Mouse (Mus musculus) kidney, embryonic 16.5 days (tissue): ENCODE data around the gene Elavl3. TPM values are rescaled to one million over a fixed set of nuclear protein-coding genes. Genes with fewer than 3 reads are reported as not detected.
A peak's percentile ranks its signal among the peaks of the same experiment; 100 is the strongest.

Experiments
- ATAC-seq: fragments of 200-750 bp; cut with Nextera tagmentation; 2 replicates; pipeline ENCODE4 v1.8.0; 2017; ENCODE audit warnings: moderate TSS enrichment; ENCODE audit not compliant: low FRiP score, low TSS enrichment
- H3K27ac ChIP-seq: fragments of 300-500 bp; sonication (generic); 2 replicates; pipeline ENCODE4 v1.5.1; 2014; ENCODE audit warnings: low read length
- H3K27me3 ChIP-seq: fragments of 300-500 bp; sonication (generic); 2 replicates; pipeline ENCODE4 v1.6.1; 2014; ENCODE audit warnings: low read length, control low read depth, mixed read lengths; ENCODE audit not compliant: insufficient read depth
- H3K36me3 ChIP-seq: fragments of 300-500 bp; sonication (generic); 2 replicates; pipeline ENCODE4 v1.6.1; 2014; ENCODE audit warnings: low read length, control low read depth, mixed read lengths; ENCODE audit not compliant: insufficient read depth
- H3K4me1 ChIP-seq: fragments of 300-500 bp; sonication (generic); 2 replicates; pipeline ENCODE4 v1.6.1; 2014; ENCODE audit warnings: low read length, control low read depth, mixed read lengths; ENCODE audit not compliant: insufficient read depth
- H3K4me2 ChIP-seq: fragments of 300-500 bp; sonication (generic); replicated peaks from 2 replicates; pipeline ENCODE4 v1.6.1; 2014; ENCODE audit warnings: low read depth, low read length
- H3K4me3 ChIP-seq: fragments of 300-500 bp; sonication (generic); 2 replicates; pipeline ENCODE4 v1.5.1; 2014; ENCODE audit warnings: mild to moderate bottlenecking, low read length
- H3K9ac ChIP-seq: fragments of 300-500 bp; sonication (generic); replicated peaks from 2 replicates; pipeline ENCODE4 v1.6.1; 2014; ENCODE audit warnings: low read length
- H3K9me3 ChIP-seq: fragments of 300-500 bp; sonication (generic); 2 replicates; pipeline ENCODE4 v1.6.1; 2016; ENCODE audit warnings: low read length, control low read depth
- WGBS: fragments of 180-500 bp; shearing (Covaris S2); extraction: QIAGEN DNeasy Blood & Tissue Kit; methylation state at CpG from one replicate; pipeline ENCODE4 v1.1.7; 2014; 5-methylcytosine and 5-hydroxymethylcytosine counted together
- polyA plus RNA-seq: library from polyadenylated mRNA; unstranded; fragments of >200 nt; fragmentation: Nextera tagmentation; extraction: Ambion mirVana; gene quantifications from 2 replicates; pipeline ENCODE4 v1.2.1, GENCODE M21; 2015

Elavl3 gene
- polyA plus RNA-seq, 1 experiment from 2014 or later = 0.10 TPM

- Histone ChIP-seq H3K27ac (no peak overlapping the region), H3K9ac (no peak overlapping the region), H3K4me2 (no peak overlapping the region), H3K36me3 (no peaks in the 10 kb centered on the region), H3K27me3 (no peaks in the 10 kb centered on the region), H3K9me3 (peaks cover 3% of the 10 kb centered on the region; the same call in 1 of the 2 replicates), H3K4me3 (no peak overlapping the region), H3K4me1 (no peaks in the 10 kb centered on the region)
- 66% methylated on average over 7 of the region's 7 CpGs for WGBS
- no peak for ATAC-seq
These were observed 23.4 kb downstream of the Elavl3 start for GRCm38 (mm10) chr9:22028467-22028866.

- Histone ChIP-seq H3K4me2 (no peak overlapping the region), H3K36me3 (no peaks in the 10 kb centered on the region), H3K4me1 (no peaks in the 10 kb centered on the region), H3K9ac (no peak overlapping the region), H3K4me3 (no peak overlapping the region), H3K27me3 (no peaks in the 10 kb centered on the region), H3K9me3 (peaks cover under 1% of the 10 kb centered on the region; the same call in 1 of the 2 replicates), H3K27ac (no peak overlapping the region)
- ATAC-seq = no peak
- 45% methylated on average over 8 of the region's 8 CpGs for WGBS
These were observed 27.2 kb downstream of the Elavl3 start for GRCm38 (mm10) chr9:22024592-22024991.

GRCm38 (mm10) chr9:22017208-22017825, 34.5 kb downstream of the Elavl3 start:
- Histone ChIP-seq H3K4me3 (no peak overlapping the region), H3K9ac (no peak overlapping the region), H3K4me2 (no peak overlapping the region), H3K9me3 (no peaks in the 10 kb centered on the region), H3K27ac (no peak overlapping the region), H3K36me3 (peaks cover 24% of the 10 kb centered on the region), H3K27me3 (no peaks in the 10 kb centered on the region), H3K4me1 (no peaks in the 10 kb centered on the region)
- 75% methylated on average over 7 of the region's 7 CpGs for WGBS
- ATAC-seq = no peak

- Histone ChIP-seq H3K36me3 (peaks cover 35% of the 10 kb centered on the region), H3K4me1 (no peaks in the 10 kb centered on the region), H3K27ac (no peak overlapping the region), H3K9me3 (no peaks in the 10 kb centered on the region), H3K9ac (no peak overlapping the region), H3K4me2 (no peak overlapping the region), H3K27me3 (no peaks in the 10 kb centered on the region), H3K4me3 (no peak overlapping the region)
- ATAC-seq = no peak
- WGBS = 61% methylated on average over 10 of the region's 10 CpGs
These were observed 35.6 kb downstream of the Elavl3 start for GRCm38 (mm10) chr9:22016245-22016644.

- ATAC-seq = no peak
- WGBS = 91% methylated on average over 13 of the region's 13 CpGs
- no peak overlapping the region for H3K4me2 ChIP-seq
- no peaks in the 10 kb centered on the region for H3K27me3 ChIP-seq
- no peaks in the 10 kb centered on the region for H3K9me3 ChIP-seq
- no peak overlapping the region for H3K9ac ChIP-seq
- H3K4me1 ChIP-seq = no peaks in the 10 kb centered on the region
- H3K4me3 ChIP-seq = no peak overlapping the region
- no peak overlapping the region for H3K27ac ChIP-seq
- H3K36me3 ChIP-seq = peaks cover 70% of the 10 kb centered on the region
These were observed 39.1 kb downstream of the Elavl3 start for GRCm38 (mm10) chr9:22012731-22013130.

GRCm38 (mm10) chr9:22011055-22011454, 40.8 kb downstream of the Elavl3 start:
- Histone ChIP-seq H3K4me2 (no peak overlapping the region), H3K4me3 (no peak overlapping the region), H3K9me3 (no peaks in the 10 kb centered on the region), H3K4me1 (no peaks in the 10 kb centered on the region), H3K9ac (no peak overlapping the region), H3K27ac (no peak overlapping the region), H3K36me3 (peaks cover 82% of the 10 kb centered on the region), H3K27me3 (no peaks in the 10 kb centered on the region)
- 88% methylated on average over 5 of the region's 5 CpGs for WGBS
- ATAC-seq = 0 out of 2 replicates have a peak, but pooled peaks have one; percentile 47

GRCm38 (mm10) chr9:22004546-22004945, 47.3 kb downstream of the Elavl3 start:
- Histone ChIP-seq H3K9me3 (no peaks in the 10 kb centered on the region), H3K4me3 (no peak overlapping the region)
- ATAC-seq = no peak

GRCm38 (mm10) chr9:22003163-22003554, 48.7 kb downstream of the Elavl3 start:
- under 1% methylated on average over 18 of the region's 18 CpGs for WGBS
- ATAC-seq = peak; percentile 4; the same call in 1 of the 2 replicates

More at GRCm38 (mm10) chr9:22004546-22004945, 47.3 kb downstream of the Elavl3 start:
- WGBS = 92% methylated on average over 12 of the region's 12 CpGs
- Histone ChIP-seq H3K27me3 (no peaks in the 10 kb centered on the region), H3K27ac (no peak overlapping the region), H3K36me3 (peaks cover 46% of the 10 kb centered on the region), H3K4me2 (no peak overlapping the region), H3K9ac (no peak overlapping the region), H3K4me1 (peaks cover 22% of the 10 kb centered on the region)

GRCm38 (mm10) chr9:22002194-22003162, 49.3 kb downstream of the Elavl3 start, which contains the start of the genes Ccdc151 and Prkcsh:
Gene Ccdc151, minus strand, starts transcription at chr9:22002634.
Gene Prkcsh, plus strand, starts transcription at chr9:22002806.
- Histone ChIP-seq H3K36me3 (peaks cover 26% of the 10 kb centered on the region), H3K4me3 (peak within 1 kb of the TSS; percentile 64), H3K4me1 (peaks cover 22% of the 10 kb centered on the region), H3K9ac (peak within 1 kb of the TSS; percentile 64), H3K4me2 (peak within 1 kb of the TSS; percentile 72), H3K27me3 (no peaks in the 10 kb centered on the region), H3K9me3 (no peaks in the 10 kb centered on the region), H3K27ac (peak within 1 kb of the TSS; percentile 31)
- peak; percentile 99 for ATAC-seq
- WGBS = 5% methylated on average over 57 of the region's 57 CpGs

More at GRCm38 (mm10) chr9:22003163-22003554, 48.7 kb downstream of the Elavl3 start:
- H3K9me3 ChIP-seq = no peaks in the 10 kb centered on the region
- H3K4me1 ChIP-seq = peaks cover 22% of the 10 kb centered on the region
- H3K27me3 ChIP-seq = no peaks in the 10 kb centered on the region
- peak overlapping the region; percentile 64 for H3K4me3 ChIP-seq
- H3K4me2 ChIP-seq = peak overlapping the region; percentile 72
- peak overlapping the region; percentile 31 for H3K27ac ChIP-seq
- peak overlapping the region; percentile 64 for H3K9ac ChIP-seq
- peaks cover 33% of the 10 kb centered on the region for H3K36me3 ChIP-seq
